Mouse (Mus musculus): ENCODE data around the gene Wdr73. TPM values are rescaled to one million over a fixed set of nuclear protein-coding genes. Genes with fewer than 3 reads are reported as not detected.

Wdr73 gene
- polyA plus RNA-seq, 1 experiment from 2014 or later: 39.6 TPM

DNA sequence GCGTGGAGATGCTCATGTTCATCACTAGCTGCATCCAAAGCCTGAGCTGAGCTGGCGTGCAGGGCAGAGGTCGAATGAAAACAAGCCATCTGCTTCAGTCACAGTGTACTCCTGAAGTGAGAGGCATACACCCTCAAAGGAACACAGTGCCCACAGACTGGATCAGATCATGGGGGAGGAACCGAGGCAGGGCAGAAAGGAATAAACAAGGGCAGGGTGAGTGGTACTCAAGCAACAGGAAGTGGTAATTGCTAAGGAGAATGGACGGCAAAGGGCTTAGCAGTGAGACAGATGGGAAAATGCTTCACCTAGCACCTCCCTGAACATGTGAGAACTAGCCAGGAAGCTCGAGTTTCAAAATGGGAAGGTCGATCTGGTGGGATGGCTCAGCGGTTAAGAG is 11.4 kb upstream of the Wdr73 start:
- Histone ChIP-seq H3K27me3 (ENCODE audit: insufficient read depth, poor library complexity, severe bottlenecking) (no peaks in the 10 kb centered on the region), H3K4me1 (no peaks in the 10 kb centered on the region), H3K9me3 (no peaks in the 10 kb centered on the region), H3K36me3 (peaks cover 89% of the 10 kb centered on the region), H3K27ac (no peak overlapping the region), H3K4me3 (no peak overlapping the region)
- WGBS: 87% methylated on average over 8 of the region's 8 CpGs
- DNase-seq (ENCODE audit: low spot score): no peak

DNA sequence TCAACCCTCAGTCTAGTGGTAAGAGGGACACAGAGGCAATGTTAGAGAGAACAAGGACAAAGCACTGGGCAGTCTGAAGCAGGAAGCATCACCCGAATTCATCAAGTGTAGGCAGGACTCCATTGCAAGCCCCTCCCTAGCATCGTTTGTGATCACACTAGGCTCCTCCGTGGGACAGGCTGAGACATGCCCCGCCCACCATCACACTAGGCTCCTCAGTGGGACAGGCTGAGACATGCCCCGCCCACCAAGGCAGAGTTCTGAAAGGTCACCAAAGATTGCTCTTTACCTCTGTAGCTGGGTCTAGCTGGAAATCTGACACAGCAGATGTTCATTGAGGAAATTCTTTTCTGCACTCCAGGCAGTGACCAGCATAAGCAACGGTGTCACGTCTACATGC is 10.0 kb upstream of the Wdr73 start:
- Histone ChIP-seq H3K4me1 (0 out of 2 replicates have a peak, but pooled peaks cover 3% of the 10 kb centered on the region), H3K27ac (no peak overlapping the region), H3K4me3 (no peak overlapping the region), H3K9me3 (no peaks in the 10 kb centered on the region), H3K27me3 (ENCODE audit: insufficient read depth, poor library complexity, severe bottlenecking) (no peaks in the 10 kb centered on the region), H3K36me3 (peaks cover 80% of the 10 kb centered on the region)
- WGBS: 77% methylated on average over 7 of the region's 7 CpGs
- DNase-seq (ENCODE audit: low spot score): no peak

DNA sequence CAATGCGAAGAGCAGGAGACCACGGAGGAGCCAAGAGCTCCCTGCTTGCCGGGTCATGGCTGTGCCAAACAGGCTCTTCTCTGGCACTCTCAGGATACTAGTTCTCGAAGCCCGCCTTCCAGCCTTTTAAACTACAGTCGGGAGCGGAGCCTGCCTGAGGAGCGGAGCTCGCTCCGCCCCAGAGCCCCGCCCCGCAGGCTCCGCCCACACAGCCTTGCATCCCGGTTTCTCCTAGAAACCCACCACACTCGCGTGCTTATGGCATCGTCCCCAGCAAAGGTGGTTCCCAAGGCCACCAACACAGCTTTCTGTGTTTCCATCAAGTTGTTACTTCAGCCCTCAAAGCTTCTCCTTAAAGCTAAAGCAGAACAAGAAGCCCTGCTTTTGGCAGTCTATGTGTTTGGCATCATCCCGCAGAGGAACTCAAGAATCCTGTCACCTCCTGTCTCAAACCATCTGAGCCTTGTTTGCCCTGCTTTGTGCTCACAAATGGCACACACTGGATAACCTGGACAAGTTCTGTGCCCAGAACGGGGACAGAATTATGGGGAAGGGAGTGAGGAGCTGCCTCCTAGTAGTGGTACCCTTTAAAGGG is 3.9 kb upstream of the Wdr73 start, which contains the start of gene Nmb:
Gene Nmb (minus strand): TSS at position 156 of the 595 bp plus-strand sequence.
- Histone ChIP-seq H3K27me3 (ENCODE audit: insufficient read depth, poor library complexity, severe bottlenecking) (peaks cover 5% of the 10 kb centered on the region; the same call in 1 of the 2 replicates), H3K36me3 (peaks cover 36% of the 10 kb centered on the region), H3K4me3 (peak within 1 kb of the TSS; percentile 59), H3K27ac (peak within 1 kb of the TSS; percentile 66), H3K4me1 (peaks cover 30% of the 10 kb centered on the region), H3K9me3 (no peaks in the 10 kb centered on the region)
- 3% methylated on average over 19 of the region's 19 CpGs for WGBS
- peak; percentile 84 for DNase-seq (ENCODE audit: low spot score)

DNA sequence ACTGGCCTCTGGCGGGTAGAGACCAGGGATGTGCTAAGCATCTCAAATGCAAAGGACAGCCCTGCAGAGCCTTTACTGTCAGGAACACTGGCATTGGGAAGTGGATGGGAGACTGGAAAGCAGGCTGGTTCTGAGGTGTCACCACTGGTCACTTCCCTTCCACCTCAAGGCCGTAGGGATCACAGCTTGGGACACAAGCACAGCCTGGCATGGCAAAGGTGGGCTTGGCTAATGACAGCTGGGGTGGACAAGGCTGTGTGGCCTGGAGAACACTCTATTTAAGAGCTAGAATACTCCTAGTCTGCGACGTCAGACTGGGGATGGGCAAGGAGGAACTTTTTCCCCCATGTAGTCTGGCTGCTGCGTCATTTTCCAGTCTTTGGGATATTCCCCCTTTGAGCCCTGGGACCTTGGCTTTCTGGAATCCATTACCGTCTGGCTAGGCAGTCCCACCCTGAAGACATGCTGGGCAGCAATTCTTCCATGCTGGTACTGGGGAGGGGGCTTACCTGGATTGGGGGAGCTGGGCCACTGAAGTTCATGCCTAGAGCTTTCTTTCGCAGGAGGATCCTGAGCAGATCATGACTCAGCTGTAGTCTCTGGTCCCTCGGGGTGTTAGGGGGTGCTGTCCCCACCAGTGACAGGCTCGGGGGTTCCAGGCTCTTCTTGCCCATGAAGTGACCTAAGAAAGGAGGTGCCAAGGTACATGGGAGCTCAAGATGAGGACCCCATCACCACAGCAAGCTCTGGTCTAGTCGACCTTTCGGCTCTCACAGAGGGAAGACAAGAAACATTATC is 2.8 kb upstream of the Wdr73 start:
- WGBS: 84% methylated on average over 11 of the region's 11 CpGs
- peaks cover 26% of the 10 kb centered on the region for H3K36me3 ChIP-seq
- H3K4me3 ChIP-seq: peak overlapping the region; percentile 59; the same call in 1 of the 2 replicates
- DNase-seq (ENCODE audit: low spot score): no peak
- no peak overlapping the region for H3K27ac ChIP-seq
- H3K4me1 ChIP-seq: peaks cover 34% of the 10 kb centered on the region
- no peaks in the 10 kb centered on the region for H3K9me3 ChIP-seq
- H3K27me3 ChIP-seq (ENCODE audit: insufficient read depth, poor library complexity, severe bottlenecking): peaks cover 5% of the 10 kb centered on the region; the same call in 1 of the 2 replicates

DNA sequence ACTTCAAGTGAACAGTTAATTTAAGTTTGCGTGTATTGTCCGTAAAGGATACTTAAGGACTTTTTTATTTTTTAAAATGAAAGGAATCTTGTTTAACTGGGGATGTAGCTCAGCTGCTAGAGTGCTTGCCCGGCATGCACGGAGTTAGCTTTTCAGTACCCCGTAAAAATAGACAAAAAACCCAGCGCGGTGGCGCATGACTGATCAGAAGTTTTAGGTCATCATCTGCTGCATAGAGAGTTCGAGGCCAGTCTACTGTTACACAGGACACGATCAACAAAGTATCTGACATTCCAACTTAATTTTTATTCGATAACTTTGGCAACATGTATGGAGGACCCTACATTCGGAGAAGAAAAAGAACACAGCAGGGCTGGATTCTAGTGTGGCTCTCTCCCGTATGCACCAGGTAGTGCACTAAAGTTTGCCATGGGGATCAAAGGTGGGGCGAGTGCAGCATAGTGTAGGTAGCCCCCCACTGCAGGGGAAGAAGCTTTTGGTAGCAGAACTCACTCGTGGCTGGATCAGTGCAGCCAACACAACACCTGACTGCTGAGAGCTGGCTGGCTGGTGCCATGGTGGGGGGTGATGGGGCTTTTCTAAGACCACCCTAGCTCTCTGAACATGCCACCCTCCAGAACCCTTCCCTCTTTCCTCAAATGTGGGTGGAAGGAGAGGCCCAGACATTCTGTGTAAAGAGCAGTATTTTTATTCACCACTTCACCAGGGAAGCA is 639 bp upstream of the Wdr73 start:
- 35% methylated on average over 15 of the region's 15 CpGs for WGBS

DNA sequence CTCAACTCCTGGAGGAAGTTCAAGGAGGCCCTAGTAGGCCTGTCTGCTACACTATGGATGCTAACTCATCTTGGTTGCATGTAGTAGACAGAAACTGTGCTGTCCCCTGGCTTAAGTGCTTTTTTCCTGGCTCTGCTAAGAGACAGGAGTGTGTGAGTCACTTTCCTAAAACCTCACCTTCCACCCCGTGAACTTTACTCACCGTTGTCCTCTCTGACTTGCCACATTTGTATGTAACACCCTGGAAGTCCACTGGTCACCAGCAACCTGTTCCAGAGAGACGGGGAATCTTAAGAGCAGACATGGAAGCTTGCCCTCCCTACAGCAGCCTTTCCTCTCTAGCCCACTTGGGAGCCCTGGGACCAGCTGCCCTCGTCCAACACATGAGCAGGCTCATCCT is 3.3 kb downstream of the Wdr73 start:
- peaks cover 23% of the 10 kb centered on the region for H3K4me1 ChIP-seq
- H3K9me3 ChIP-seq: no peaks in the 10 kb centered on the region
- no peak overlapping the region for H3K27ac ChIP-seq
- no peak overlapping the region for H3K4me3 ChIP-seq
- peaks cover 58% of the 10 kb centered on the region for H3K36me3 ChIP-seq
- DNase-seq (ENCODE audit: low spot score): no peak
- 87% methylated on average over 4 of the region's 4 CpGs for WGBS
- H3K27me3 ChIP-seq (ENCODE audit: insufficient read depth, poor library complexity, severe bottlenecking): no peaks in the 10 kb centered on the region

More for the DNA sequence above, 639 bp upstream of the Wdr73 start:
- peaks cover 34% of the 10 kb centered on the region for H3K4me1 ChIP-seq
- H3K27me3 ChIP-seq (ENCODE audit: insufficient read depth, poor library complexity, severe bottlenecking): peaks cover 5% of the 10 kb centered on the region; the same call in 1 of the 2 replicates
- peak overlapping the region; percentile 91 for H3K27ac ChIP-seq
- no peaks in the 10 kb centered on the region for H3K9me3 ChIP-seq
- DNase-seq (ENCODE audit: low spot score): no peak
- H3K36me3 ChIP-seq: peaks cover 29% of the 10 kb centered on the region
- H3K4me3 ChIP-seq: peak overlapping the region; percentile 86

DNA sequence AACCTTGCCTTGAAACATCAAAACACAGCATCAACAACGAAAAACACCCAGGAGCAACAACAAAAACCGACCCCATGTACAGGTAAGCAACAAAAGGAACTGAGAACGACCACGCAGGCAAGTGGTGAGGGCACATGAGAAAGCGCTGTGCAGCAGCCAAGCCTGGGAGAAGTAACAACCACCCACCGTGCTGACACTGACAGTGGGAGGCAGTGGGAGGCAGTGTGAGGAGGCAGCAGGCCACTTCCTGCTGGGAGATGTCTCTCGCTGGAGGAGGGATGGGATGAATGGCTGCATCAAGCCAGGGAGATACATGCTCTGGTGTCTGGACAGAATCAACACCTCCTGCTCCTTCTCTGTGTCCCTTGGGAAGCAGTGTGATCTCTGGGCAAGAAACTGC is 3.9 kb downstream of the Wdr73 start:
- H3K27me3 ChIP-seq (ENCODE audit: insufficient read depth, poor library complexity, severe bottlenecking): no peaks in the 10 kb centered on the region
- H3K27ac ChIP-seq: no peak overlapping the region
- DNase-seq (ENCODE audit: low spot score): no peak
- no peak overlapping the region for H3K4me3 ChIP-seq
- H3K9me3 ChIP-seq: no peaks in the 10 kb centered on the region
- peaks cover 23% of the 10 kb centered on the region for H3K4me1 ChIP-seq
- peaks cover 62% of the 10 kb centered on the region for H3K36me3 ChIP-seq
- WGBS: 77% methylated on average over 7 of the region's 7 CpGs

DNA sequence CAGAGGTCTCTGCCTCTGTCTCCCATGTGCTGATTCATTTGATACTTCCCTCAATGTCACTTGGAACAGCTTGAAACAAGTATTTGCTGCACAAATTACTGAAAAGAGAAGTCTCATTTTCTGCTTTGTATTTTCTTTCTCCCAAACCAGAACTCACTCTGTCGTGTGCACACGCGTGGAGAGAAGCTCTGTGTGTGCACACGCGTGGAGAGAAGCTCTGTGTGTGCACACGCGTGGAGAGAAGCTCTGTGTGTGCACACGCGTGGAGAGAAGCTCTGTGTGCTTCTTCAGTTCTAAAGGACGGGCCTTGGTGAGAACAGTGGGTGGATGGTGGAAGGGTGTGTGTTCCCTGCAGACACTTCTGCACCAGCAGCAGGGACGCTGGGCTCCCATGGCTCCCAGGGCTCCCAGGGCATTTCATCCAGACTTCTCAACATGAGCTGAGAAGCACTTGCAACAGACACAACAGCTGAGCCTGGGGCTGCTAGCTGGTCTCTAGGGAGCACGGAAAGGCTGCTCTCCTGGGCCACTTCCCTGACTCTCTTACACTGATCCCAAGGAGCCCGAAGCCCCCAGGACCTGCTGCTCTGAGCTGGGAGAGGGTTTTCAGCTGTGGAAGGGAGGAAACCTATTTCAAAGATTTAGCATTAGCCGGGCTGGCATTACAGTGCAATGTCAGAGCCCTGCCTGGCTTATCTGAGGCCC is 6.1 kb downstream of the Wdr73 start:
- DNase-seq (ENCODE audit: low spot score): no peak
- 93% methylated on average over 14 of the region's 14 CpGs for WGBS
- Histone ChIP-seq H3K27me3 (ENCODE audit: insufficient read depth, poor library complexity, severe bottlenecking) (no peaks in the 10 kb centered on the region), H3K27ac (no peak overlapping the region), H3K36me3 (peaks cover 82% of the 10 kb centered on the region), H3K9me3 (no peaks in the 10 kb centered on the region), H3K4me1 (peaks cover 11% of the 10 kb centered on the region), H3K4me3 (no peak overlapping the region)

DNA sequence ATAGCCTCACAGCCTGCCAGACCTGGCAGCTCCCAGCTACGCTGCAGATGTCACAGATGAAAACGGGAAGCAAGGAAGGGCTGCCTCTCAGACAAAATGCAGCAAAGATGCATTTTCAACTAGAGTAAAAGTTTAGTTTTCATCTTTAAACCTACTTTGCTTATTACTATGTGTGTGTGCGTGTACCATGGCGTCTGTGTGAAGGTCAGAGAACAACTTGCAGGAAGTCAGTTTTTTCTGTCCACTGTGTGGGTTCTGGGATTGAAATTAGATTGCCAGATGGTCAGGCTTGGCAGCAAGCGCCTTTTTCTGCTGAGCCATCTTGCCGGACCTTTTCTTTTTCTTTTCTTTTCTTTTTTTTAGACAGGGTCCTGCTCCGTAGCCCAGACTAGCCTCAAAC is 6.9 kb downstream of the Wdr73 start:
- Histone ChIP-seq H3K4me1 (peaks cover 16% of the 10 kb centered on the region), H3K9me3 (no peaks in the 10 kb centered on the region), H3K27me3 (ENCODE audit: insufficient read depth, poor library complexity, severe bottlenecking) (no peaks in the 10 kb centered on the region), H3K36me3 (peaks cover 86% of the 10 kb centered on the region), H3K4me3 (no peak overlapping the region), H3K27ac (no peak overlapping the region)
- 83% methylated on average over 7 of the region's 7 CpGs for WGBS
- DNase-seq (ENCODE audit: low spot score): no peak

DNA sequence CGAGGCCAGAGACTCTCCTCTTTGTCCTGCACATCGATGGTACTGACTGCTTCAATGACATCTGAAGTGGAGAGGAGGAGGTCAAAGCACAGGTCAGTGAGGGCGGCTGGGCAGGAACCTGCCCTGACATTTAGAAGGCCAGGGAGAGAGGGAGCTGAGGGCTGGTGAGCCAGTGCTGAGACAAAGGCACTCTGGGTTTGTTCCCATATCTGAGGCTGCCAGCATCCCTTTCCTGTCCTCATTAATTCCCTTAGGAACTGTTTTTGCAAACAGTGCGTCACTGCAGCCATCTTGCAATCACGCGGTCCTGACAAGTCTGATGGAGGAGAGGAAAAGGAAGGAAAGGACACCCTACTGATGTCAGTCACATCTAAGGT is 7.3 kb downstream of the Wdr73 start:
- H3K27me3 ChIP-seq (ENCODE audit: insufficient read depth, poor library complexity, severe bottlenecking): no peaks in the 10 kb centered on the region
- no peak for DNase-seq (ENCODE audit: low spot score)
- H3K27ac ChIP-seq: no peak overlapping the region
- no peak overlapping the region for H3K4me3 ChIP-seq
- 66% methylated on average over 6 of the region's 6 CpGs for WGBS
- peaks cover 86% of the 10 kb centered on the region for H3K36me3 ChIP-seq
- H3K4me1 ChIP-seq: peaks cover 20% of the 10 kb centered on the region
- H3K9me3 ChIP-seq: no peaks in the 10 kb centered on the region

DNA sequence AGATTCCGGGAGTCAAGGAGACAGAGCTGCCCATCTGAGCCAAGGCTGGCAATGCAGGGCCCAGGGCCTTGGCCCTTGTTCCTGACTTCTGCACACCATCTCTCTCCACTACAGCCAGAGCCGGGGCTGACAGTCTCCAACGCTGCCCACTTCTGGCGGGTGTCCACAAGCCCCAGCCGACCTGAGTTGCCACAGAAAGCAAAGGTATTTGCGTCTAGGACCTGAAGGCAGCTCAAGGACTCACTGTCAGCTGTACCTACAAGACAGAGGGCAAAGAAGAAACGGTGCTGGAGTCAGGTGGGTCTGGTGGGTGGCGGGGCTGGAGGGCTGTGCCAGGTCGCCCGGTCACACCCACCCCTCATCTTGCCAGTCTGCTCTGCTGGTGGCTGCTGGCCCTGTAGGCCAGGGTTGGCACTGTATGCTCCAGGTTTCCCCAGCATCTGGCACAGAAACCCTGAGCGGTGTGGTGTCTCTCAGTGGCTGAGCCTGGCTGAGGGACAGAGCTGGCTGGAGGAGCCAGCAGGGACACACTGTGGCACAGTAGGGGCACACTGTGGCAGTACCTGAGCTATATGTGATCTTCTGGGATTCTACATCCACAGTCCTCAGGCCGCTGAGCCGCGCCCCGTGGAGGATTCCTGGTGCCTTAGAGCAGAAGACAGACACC is 7.8 kb downstream of the Wdr73 start:
- Histone ChIP-seq H3K36me3 (peaks cover 88% of the 10 kb centered on the region), H3K27me3 (ENCODE audit: insufficient read depth, poor library complexity, severe bottlenecking) (no peaks in the 10 kb centered on the region), H3K27ac (no peak overlapping the region; the same call in 1 of the 2 replicates), H3K4me3 (no peak overlapping the region), H3K4me1 (peaks cover 24% of the 10 kb centered on the region), H3K9me3 (no peaks in the 10 kb centered on the region)
- DNase-seq (ENCODE audit: low spot score): no peak
- WGBS: 91% methylated on average over 15 of the region's 15 CpGs

DNA sequence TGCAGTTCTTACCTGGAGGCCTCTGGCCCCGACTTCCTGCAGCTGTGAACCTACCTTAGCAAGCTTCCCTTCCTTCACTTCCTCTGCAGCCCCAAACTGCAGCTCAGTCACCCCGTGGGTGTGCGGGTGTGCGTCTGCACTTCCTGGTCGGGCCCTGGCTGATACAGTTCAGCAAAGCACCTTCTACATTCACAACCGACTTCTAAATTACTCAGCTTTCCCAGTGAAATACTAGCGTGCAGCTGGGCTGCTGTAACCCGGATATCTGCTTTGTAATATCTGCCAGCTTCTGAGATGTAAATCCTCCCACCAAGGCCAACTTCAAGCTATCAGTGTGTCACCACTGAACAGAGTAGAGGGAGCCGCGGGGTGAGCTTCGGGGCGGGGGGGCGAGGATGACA is 11.2 kb downstream of the Wdr73 start:
- no peak for DNase-seq (ENCODE audit: low spot score)
- Histone ChIP-seq H3K27me3 (ENCODE audit: insufficient read depth, poor library complexity, severe bottlenecking) (no peaks in the 10 kb centered on the region), H3K4me3 (no peak overlapping the region), H3K36me3 (peaks cover 56% of the 10 kb centered on the region), H3K27ac (peak overlapping the region; percentile 78; the same call in 1 of the 2 replicates), H3K4me1 (peaks cover 24% of the 10 kb centered on the region), H3K9me3 (no peaks in the 10 kb centered on the region)
- WGBS: 73% methylated on average over 13 of the region's 13 CpGs

Data from heart, embryonic 10.5 days (tissue).